Mouse (Mus musculus) layer of hippocampus, adult 18-20 months (tissue): ENCODE results near the gene Tmem230. TPM values are rescaled to one million over a fixed set of nuclear protein-coding genes. Genes with fewer than 3 reads are reported as not detected.

ENCODE experiments used
- DNase-seq, 2 experiments: peaks; one replicate each; pipeline ENCODE4 v3.0.0; 2022; ENCODE audit warnings: low spot score in 2 of 2
- total RNA-seq, 2 experiments: library from RNA; stranded (reverse); gene quantifications; 2 replicates each; pipeline ENCODE4 v1.2.3; 2021

The Tmem230 gene
- total RNA-seq, 2 experiments from 2014 or later: 32.8 to 32.9 TPM

DNA sequence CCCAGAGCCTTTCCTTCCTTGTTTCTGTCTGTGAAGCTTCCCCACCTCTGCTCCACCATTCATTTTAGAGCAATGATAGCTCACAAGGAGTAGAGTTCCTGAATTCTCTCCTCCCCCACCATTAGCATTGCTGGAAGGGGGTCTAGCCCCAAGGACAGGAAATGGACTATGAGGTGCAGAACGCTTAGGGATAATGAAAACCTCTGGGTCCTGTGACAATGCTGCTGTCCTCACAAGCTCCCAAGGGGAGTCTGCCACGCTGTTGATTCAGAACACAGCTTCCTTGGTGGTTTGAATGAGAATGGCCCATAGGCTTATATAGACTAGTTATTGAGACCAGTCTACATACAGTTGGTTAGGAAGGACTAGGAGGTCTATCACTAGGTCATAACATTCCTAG, 12.3 kb downstream of the Tmem230 start:
- no peak for DNase-seq

DNA sequence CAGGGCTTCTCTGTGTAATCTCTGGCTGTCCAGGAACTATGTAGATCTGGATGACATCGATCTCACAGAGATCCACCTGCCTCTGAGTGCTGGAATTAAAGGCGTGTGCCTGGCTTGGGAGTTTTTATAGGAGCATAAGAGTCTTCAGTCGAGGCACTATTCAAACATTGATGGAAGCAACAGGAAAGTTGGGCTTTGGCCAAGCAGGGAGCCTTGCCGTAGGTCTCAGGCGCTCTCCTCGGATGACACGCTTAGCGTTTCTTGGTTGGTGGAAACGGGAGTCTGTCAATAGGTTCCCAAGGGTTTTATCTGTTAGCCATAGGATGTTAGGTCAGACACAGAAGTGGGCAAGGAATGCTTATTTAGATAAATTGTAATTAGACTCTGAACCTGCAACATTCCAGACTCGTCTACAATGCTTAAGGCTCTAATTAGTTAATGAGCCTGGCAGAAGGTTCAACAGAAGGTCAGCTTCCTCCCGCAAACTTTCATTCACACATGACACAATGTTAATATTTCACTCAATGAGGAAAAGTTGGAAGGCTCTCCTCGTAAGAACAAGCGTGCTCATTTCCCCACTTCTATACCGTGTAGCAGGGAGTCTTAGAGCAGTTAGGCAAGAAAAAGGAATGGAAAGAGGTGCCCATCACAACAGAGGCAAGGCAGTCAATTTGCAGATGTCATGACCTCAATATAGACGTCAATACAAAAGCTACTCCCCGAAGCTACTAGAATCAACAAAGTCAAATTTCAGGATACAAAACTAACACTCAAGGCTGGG, 13.4 kb downstream of the Tmem230 start:
- no peak for DNase-seq

DNA sequence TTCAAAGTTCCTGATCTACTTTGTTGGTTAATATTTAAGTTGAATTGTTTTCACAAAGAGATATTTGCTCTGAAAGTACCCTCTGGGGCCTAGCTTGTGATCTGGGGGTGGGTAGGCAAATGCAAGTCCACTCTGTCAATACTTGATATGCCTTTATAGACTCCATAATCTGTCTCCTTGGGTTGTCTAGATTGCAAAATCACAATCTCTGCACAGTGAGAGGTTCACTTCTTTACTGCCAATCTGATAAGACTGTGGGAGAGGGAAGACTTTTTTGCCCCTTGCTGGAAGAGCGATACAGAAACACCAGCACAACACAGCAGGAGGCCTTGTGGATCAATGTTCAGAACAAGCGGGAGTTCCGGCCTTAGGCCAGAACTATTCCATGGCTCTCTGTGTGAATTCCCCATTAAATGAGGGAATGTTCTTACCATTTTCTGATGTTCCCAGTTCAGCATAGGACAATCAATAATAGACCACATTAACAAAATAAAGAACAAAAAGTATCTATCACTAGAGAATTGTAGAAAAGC, 15.1 kb downstream of the Tmem230 start:
- no peak for DNase-seq

DNA sequence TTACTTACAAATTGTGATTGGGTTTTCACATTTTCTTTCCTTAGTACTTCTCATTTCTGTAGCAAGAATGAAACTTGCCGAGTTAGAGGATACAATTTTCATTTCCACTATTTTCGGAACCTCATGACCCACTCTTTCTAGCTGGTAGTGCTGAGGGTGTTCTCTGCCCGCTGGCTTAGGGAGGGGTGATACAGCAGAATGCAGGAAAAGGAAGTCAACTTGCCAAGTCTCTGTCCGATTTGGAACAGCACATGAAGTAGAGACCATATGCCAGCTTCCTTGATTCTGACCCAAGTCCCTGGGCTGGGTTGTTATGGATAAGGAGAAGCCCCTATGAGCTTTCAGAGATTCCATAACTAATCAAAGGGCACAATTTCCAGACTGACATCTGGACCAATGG, 23.2 kb downstream of the Tmem230 start:
- no peak for DNase-seq

DNA sequence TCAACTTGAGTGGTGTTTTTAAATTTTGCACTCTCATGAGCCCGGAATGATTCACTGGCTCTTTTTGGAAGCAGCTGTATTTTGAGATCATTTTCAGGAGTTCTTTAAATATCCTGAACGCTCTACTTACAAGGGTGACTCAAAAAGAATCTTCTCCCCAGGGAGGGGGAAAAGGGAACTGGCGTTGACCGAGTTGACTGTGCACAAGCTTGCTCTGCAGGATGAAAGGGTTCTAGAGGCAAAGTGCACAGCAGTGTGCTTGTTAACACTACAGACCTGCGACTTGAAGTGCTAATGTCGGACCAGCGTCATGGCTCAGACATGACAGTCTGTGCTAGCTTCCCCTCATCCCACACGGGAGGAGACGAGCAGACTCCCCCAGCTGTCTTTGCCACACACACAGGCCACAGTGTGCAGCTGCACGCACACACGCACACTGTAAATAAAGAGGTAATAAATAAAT, 26.0 kb downstream of the Tmem230 start:
- DNase-seq: peak; percentile 4 to 23

DNA sequence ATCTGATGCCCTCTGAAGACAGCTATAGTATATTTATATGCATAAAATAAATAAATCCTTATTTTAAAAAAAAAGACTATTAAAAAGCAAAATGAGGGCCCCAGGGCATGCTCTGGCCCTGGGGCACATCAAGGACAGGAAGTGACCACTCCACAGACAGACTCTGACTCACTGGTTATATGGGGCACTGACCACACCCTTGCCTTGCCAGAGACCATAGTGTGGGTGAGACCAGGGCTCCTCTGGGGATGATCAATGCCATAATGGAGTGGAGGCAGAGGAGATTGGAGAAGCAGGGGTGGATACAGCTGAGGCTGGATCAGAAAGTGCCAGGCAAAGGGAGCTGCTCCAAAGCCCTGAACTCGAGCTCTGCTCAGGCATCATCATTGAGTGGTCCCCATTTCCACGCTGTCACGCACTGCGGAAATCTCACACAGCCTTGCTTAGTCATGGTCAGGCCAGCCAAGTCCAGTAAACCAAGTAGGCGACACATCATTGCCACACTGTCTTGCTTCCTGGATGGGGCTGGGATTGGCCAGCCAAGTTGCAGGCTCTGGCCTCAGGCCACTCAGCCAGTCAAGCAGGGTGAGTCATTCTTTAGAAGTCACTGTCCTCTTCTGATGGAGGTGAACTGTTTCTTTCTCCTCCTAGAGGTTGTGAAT, 35.5 kb downstream of the Tmem230 start:
- no peak for DNase-seq

DNA sequence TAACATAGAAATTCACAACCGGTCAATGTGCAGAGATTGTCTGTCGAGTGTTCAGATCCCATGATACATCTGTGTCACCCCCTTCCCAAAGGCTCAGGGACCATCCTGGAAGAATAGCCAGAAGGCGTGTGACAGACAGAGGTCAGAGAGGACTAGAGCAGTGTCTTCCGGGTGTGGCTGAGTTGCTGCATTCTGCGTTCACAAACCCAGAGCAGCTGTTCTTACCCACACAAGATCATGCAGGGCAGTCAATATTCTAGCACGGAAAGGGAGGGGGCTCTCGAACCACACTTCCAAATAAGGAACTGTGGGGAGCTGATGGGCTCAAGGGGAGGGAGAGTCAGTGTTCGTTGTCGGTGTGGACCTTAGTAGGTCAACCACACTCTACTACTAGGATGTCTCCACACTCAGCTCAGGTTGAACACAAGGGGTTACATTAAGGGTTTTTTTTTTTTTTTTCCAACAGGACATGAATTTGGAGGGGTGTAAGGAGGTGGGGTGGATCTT, 36.7 kb downstream of the Tmem230 start:
- DNase-seq: no peak

DNA sequence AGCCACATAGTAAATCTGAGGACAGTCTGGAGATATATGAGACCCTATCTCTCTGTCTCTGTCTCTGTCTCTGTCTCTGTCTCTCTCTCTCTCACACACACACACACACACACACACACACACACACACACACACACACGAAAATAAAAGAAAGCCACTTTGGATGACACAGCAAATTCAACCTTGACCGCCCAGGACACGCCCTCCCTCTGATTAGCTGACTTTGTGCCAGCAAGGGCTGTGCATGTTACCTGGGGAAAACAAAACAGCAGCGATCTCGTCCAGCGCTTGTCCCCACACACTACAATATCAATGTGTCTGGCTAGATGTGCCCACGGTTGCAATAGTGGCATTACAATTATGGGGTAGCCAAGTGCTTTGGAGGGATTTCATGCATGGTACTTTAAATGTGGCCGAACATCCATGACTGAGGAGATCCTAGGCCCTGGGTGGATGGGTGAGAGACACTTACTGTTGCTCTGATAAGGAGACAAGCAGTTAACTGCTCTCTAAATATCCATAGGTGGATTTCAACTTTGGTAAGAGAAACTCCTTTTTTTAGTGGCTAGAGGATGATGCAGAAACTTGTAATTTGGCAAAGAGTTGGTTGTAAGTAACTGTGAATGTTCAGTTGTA, 39.2 kb downstream of the Tmem230 start:
- no peak for DNase-seq

DNA sequence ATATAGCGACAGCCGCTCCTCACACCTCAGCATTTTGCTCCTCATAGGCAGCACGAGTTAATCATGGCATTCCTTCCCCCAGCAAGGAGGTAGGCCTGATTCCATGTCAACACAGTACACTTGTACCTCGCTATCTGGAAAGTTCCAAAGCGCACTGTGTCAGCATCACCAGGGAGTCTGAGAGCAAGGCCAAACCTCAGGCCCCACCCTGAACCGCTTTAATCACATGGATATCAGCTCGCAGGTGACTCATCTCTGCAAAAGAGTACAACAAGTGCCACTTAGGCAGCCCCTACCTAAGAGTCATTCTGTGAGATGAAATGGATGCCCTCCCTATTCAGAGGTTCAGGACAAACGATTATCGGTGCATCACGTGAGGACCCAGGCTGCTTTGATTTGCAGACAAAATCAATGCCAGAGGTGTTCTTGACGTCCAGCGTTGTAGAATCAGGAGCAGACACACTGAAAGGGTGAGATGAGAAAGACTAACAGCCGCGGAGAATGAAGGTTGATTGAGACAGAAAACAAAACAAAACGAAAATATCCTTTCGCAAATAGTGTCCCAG, 41.2 kb downstream of the Tmem230 start:
- no peak for DNase-seq

DNA sequence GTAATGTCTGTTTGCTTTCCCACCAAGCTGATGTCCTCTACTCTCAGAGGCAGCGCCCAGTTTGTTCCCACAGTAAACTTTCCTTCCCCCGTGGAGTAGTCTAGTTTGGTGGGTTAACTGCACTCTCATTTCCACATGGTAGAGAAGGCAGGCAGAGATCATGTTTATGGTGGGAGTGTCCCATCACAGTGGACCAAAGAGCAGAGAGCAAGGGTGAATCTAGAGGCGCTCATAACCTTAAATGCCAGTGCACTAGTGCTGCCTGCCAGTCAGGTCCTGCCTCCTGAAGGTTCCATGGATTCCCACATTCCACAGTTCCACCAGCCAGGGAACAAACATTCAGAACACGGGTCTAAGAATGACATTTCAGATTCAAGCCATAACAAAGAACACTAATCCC, 42.1 kb downstream of the Tmem230 start:
- no peak for DNase-seq

DNA sequence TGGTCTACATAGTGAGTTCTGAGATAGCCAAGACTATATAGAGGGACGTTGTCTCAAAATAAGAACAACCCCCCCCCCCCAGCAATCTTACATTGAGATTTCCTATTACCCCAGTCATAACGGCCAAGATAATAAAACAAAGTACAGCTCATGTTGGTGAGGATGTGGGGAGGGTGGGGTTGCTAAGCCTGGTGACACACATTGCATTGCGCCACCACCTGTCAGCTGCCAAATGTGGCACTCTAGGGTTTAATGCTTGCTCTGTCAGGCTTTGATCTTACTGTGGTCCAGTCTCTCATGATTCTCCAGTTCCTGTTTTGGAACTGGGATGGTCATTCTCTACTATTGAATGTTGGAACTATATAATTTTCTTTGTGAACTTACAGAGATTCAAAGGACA, 43.8 kb downstream of the Tmem230 start:
- no peak for DNase-seq

DNA sequence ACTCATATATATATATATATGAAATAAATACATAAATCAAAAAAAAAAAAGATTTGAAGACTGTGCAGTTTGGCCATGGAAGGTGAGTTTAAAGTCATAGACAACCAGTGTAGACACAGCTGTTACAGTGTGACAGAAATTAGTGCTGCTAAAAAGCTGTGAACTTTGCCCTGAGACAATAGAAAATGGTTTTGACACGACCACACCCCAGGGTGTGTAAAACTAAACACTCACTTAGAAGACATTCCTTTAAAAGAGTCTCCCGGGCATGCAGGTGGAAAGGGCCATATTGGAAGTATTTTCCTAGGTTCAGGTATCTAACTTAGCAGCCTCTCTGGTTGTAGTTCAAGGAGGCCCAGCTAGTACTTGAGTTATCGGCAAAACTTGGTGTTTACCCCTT, 44.4 kb downstream of the Tmem230 start:
- no peak for DNase-seq

DNA sequence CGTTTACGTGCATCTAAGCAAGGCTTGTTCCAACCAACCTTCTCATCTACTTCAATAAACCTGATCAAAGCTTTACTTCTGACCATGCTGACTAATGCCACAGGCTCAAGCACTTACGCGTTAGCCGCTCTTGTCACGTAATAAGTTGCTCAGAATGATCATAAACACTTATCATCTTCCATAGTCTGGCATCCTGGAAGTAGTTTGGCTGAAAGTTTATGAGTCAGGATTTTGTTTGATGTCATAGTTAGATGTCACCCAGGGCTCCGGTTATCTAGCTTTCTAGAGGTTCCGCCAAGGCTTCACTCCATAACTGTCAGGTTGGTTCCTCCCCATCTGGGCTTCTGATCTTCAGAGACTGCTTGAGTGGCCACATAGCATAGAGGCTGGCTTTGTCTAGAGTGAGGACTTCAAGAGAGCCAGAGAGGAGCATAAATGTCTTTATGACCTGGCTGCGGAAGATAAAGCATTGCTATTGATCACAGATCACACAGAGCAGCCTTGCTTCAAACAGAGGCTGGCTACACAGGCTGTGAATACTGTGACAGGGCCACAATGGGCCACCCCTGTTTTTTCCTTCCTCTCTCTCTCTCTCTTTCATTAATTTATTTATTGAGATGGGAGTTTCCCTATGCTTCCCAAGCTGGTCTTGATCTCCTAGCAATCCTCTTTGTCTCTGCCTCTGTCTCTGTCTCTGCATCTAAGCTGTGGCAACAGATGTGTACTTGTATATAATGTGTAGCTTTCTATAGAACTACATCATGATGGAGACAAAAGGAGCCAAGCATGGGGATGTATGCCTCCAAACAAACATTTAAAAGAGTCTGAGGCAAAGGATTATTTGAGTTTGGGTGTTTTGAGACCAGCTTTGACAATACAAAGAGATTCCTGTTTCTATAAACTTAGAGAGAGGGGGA, 49.3 kb downstream of the Tmem230 start:
- DNase-seq: no peak

DNA sequence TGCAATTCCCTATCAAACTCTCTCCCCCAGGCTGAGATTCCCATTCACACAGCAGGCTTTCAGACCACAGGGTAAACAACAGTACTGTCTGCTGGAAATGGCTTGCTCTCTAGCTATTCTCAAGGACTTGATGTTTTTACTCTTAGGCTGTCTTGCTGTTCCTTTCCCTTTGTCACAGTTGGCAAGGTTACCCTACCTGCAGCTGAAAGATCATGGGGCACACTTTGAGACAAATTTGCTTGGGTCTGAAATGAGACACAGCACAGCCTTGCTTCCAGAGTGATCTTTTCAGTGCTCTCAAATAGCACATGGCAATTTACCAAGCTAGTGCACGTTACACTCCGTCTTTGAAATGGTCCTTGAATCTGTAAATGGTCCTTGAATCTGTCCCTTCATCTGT, 52.0 kb downstream of the Tmem230 start:
- no peak for DNase-seq

DNA sequence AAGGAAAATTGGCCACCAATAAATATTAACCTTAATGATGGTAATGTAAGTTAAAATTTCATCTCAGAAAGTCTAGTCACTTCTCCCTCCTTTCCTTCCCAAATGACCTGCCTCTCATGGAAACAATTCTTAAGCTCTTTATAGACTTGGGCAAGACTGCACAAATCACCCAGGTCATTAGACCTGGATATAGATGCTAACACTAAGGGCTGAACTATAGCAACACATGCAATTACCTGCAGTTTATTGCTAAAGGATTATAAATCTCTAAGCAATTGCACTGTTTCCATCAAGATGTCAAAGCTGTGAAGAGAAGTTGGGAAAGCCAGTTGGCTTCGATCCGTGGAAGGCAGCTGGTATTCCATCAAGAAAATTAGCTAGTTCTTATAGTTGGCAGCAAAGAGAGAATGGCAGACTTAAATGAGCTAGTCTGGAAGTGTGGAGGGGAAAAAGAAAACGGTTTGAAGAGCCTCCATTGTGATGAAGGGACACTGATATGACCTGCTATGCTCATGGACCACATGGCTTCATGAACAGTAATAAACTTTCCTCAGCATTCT, 56.9 kb downstream of the Tmem230 start:
- DNase-seq: peak in 1 of 2 experiments; percentile 10

Other genes starting within 250 kb of the Tmem230 start
- gene Rassf2, start 217.5 kb downstream of the Tmem230 start, total RNA-seq: 10 to 100 TPM; 45.5 to 52.1 TPM
- 100 to 1,000 TPM in 1 of 2 experiments, 10 to 100 TPM in 1; 96.8 to 103 TPM for gene Slc23a2, start 102.7 kb downstream of the Tmem230 start, total RNA-seq
- gene Pcna, start 5.5 kb upstream of the Tmem230 start, total RNA-seq: 10 to 100 TPM; 48.3 to 49.3 TPM
- gene Cds2, start 15.3 kb upstream of the Tmem230 start, total RNA-seq: 100 to 1,000 TPM; 276 to 284 TPM
- gene Prokr2, start 137.6 kb upstream of the Tmem230 start, total RNA-seq: 1 to 10 TPM; 1.9 TPM